Mouse (Mus musculus) forebrain, embryonic 13.5 days (tissue): ENCODE measurements at regions not wholly inside any gene's neighbourhood (a gene's known extent, or its start where the extent isn't known, plus 50 kb on each side); places are given as distances from the start of the nearest gene placed in this dataset.

Source experiments
- ATAC-seq: fragments of 200-750 bp; cut with Nextera tagmentation; 2 replicates; pipeline ENCODE4 v1.8.0; 2017
- H3K27ac ChIP-seq: fragments of 300-500 bp; sonication (generic); 2 replicates; pipeline ENCODE4 v1.5.1; 2015; ENCODE audit warnings: inconsistent platforms, mild to moderate bottlenecking, moderate library complexity
- H3K27me3 ChIP-seq: fragments of 300-500 bp; sonication (generic); 2 replicates; pipeline ENCODE4 v1.6.1; 2015; ENCODE audit warnings: mild to moderate bottlenecking, inconsistent platforms
- H3K36me3 ChIP-seq: fragments of 300-500 bp; sonication (generic); 2 replicates; pipeline ENCODE4 v1.6.1; 2015; ENCODE audit warnings: mild to moderate bottlenecking, inconsistent platforms; ENCODE audit not compliant: poor library complexity, severe bottlenecking
- H3K4me1 ChIP-seq: fragments of 300-500 bp; sonication (generic); 2 replicates; pipeline ENCODE4 v1.6.1; 2015; ENCODE audit warnings: inconsistent platforms
- H3K4me2 ChIP-seq: fragments of 300-500 bp; sonication (generic); 2 replicates; pipeline ENCODE4 v1.6.1; 2015; ENCODE audit warnings: inconsistent platforms, mild to moderate bottlenecking, moderate library complexity
- H3K4me3 ChIP-seq: fragments of 300-500 bp; sonication (generic); 2 replicates; pipeline ENCODE4 v1.5.1; 2015; ENCODE audit warnings: mild to moderate bottlenecking, inconsistent platforms
- H3K9ac ChIP-seq: fragments of 300-500 bp; sonication (generic); 2 replicates; pipeline ENCODE4 v1.6.1; 2015; ENCODE audit warnings: mild to moderate bottlenecking, inconsistent platforms
- H3K9me3 ChIP-seq: fragments of 300-500 bp; sonication (generic); replicated peaks from 2 replicates; pipeline ENCODE4 v1.6.1; 2016; ENCODE audit warnings: inconsistent platforms
- WGBS: fragments of 180-500 bp; shearing (Covaris S2); methylation state at CpG from one replicate; pipeline ENCODE4 v1.1.7; 2015; 5-methylcytosine and 5-hydroxymethylcytosine counted together

DNA sequence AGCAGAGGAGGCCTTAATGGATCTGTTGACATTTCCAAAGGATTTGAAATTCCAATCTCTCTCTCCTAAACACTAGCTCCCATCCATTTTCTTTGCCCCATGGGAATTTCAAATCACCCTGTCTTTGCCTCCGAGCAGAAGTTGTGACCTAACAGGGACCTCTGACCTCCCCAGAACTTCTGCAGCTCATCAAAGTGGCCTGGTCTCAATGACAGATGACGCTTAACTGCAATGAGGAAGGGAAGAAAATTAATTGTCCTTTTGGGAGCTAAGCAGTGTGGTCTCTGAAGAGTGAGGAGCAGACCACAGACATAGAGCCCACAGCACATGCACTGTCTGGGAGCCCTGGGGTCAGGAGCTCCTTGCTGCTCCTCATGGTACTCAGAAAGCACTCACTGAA is 155.3 kb downstream of the Tox3 start:
- H3K4me3 ChIP-seq: no peak overlapping the region
- no peaks in the 10 kb centered on the region for H3K9me3 ChIP-seq
- no peak overlapping the region for H3K4me2 ChIP-seq
- H3K4me1 ChIP-seq: no peaks in the 10 kb centered on the region
- H3K27me3 ChIP-seq: no peaks in the 10 kb centered on the region
- no peaks in the 10 kb centered on the region for H3K36me3 ChIP-seq
- 69% methylated on average over 2 of the region's 2 CpGs for WGBS
- no peak for ATAC-seq
- no peak overlapping the region for H3K27ac ChIP-seq
- H3K9ac ChIP-seq: no peak overlapping the region

DNA sequence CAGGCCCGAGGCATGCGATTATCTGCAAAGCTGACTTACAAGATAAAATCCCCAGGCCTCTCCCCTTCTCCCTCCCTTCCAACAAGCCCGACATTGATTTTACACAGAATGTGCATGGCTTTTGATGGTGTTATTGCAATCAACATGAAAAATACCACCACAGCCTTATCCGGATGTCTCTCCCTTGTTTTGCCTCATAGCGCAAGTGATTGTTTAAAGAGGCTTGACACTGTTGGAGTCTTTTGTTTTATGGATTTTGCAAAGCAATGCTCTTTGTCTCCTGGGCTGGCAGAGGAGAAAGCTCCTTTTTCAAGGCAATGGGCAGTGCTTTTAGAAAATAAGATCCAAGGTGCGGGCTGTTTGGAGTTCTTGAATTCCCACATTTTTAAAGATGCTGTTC is 165.3 kb downstream of the Tox3 start:
- Histone ChIP-seq H3K36me3 (no peaks in the 10 kb centered on the region), H3K27ac (no peak overlapping the region), H3K4me1 (no peaks in the 10 kb centered on the region), H3K4me3 (no peak overlapping the region), H3K9me3 (no peaks in the 10 kb centered on the region), H3K9ac (no peak overlapping the region), H3K27me3 (no peaks in the 10 kb centered on the region), H3K4me2 (no peak overlapping the region)
- WGBS: 25% methylated on average over 6 of the region's 6 CpGs
- no peak for ATAC-seq

DNA sequence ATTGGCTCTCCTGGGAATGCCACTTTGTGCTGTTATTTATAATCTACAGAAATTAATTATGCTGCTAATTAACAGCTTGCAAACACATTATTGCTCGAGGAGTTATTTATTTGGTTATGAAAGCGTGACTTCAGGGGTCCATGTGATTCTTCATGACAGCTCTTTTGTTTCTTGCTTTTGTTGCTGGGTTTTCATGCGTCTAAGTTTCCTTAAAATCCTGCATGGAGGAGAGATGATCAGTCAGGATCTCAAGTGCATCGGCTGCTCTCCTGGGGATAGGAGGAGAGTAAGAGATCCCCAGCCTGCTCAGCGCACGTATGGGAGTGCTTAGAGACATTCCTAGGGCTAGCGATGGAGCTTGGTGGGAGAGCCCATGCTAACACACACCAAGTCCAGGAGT is 171.4 kb downstream of the Tox3 start:
- no peaks in the 10 kb centered on the region for H3K36me3 ChIP-seq
- H3K27me3 ChIP-seq: no peaks in the 10 kb centered on the region
- no peak overlapping the region for H3K27ac ChIP-seq
- no peak overlapping the region for H3K9ac ChIP-seq
- 19% methylated on average over 7 of the region's 7 CpGs for WGBS
- H3K4me2 ChIP-seq: peak overlapping the region; percentile 26
- no peak for ATAC-seq
- H3K4me1 ChIP-seq: peaks cover 16% of the 10 kb centered on the region
- no peaks in the 10 kb centered on the region for H3K9me3 ChIP-seq
- no peak overlapping the region for H3K4me3 ChIP-seq

DNA sequence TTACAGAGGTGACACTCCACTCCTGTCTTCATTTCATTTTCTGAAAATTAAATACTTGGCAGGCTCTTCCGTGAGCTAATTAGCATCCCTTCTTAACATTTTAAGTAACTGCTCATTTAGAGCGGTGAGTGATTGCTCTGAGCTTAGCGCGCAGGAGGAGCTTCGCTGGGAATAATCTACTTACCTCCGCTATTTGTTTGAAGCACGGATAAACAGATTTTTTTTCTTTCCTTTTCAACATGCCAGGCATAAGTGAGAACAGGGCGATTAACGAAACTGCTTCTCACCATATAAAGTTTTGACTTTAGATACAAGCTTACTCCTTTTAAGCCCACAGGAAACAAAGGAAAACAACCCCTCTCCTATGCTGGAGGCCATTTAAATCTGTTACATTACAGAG is 171.8 kb downstream of the Tox3 start:
- H3K4me3 ChIP-seq: no peak overlapping the region
- no peaks in the 10 kb centered on the region for H3K9me3 ChIP-seq
- no peak overlapping the region for H3K27ac ChIP-seq
- H3K4me2 ChIP-seq: peak overlapping the region; percentile 26
- no peak for ATAC-seq
- peaks cover 17% of the 10 kb centered on the region for H3K4me1 ChIP-seq
- H3K9ac ChIP-seq: no peak overlapping the region
- no peaks in the 10 kb centered on the region for H3K27me3 ChIP-seq
- no peaks in the 10 kb centered on the region for H3K36me3 ChIP-seq
- WGBS: 3% methylated on average over 9 of the region's 9 CpGs

DNA sequence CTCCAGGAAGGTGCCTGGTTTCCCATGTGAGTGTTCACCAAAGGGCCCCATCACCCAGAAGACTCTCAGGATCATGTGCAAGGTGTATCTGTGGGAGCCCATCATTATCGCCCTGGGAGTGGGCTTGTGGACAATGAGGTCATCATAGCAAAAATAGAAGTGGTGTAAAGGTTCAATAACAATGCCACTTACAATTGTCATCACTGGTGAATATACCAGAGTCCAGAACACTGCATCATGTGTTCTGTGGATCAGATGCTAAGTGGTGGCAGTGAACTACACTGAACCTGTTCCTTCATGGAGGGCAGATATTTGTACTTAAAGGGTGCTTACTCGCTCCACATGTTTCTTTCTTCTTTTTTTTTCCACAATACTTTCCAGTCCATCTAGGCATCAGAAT is 181.5 kb downstream of the Tox3 start:
- Histone ChIP-seq H3K36me3 (no peaks in the 10 kb centered on the region), H3K4me3 (no peak overlapping the region), H3K27ac (no peak overlapping the region), H3K9me3 (no peaks in the 10 kb centered on the region), H3K9ac (no peak overlapping the region), H3K27me3 (no peaks in the 10 kb centered on the region), H3K4me2 (no peak overlapping the region), H3K4me1 (no peaks in the 10 kb centered on the region)
- ATAC-seq: no peak
- 91% methylated on average over 2 of the region's 2 CpGs for WGBS

DNA sequence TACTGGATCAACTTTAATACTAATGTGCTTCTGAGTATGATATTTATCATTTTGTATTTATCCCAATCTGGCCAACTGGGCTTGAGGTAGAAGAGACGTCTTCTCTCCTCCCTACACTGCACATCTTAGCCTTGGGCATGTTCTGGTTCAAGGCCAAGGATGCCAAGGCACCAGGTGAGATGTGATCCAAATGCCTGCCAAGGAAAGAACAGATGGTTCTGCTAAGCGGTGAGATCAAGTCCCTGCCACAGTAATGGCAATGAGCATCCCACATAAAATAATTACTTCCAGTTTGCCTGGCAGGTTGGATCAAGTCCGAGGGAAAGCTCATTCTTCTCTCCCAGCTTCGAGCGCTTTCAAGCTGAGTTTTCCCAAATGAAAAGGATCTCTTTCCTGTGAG is 196.7 kb downstream of the Tox3 start:
- Histone ChIP-seq H3K9ac (no peak overlapping the region), H3K27me3 (no peaks in the 10 kb centered on the region), H3K4me3 (no peak overlapping the region), H3K4me2 (no peak overlapping the region), H3K9me3 (no peaks in the 10 kb centered on the region), H3K27ac (no peak overlapping the region), H3K4me1 (peaks cover 7% of the 10 kb centered on the region), H3K36me3 (no peaks in the 10 kb centered on the region)
- no peak for ATAC-seq
- 83% methylated on average over 5 of the region's 5 CpGs for WGBS

DNA sequence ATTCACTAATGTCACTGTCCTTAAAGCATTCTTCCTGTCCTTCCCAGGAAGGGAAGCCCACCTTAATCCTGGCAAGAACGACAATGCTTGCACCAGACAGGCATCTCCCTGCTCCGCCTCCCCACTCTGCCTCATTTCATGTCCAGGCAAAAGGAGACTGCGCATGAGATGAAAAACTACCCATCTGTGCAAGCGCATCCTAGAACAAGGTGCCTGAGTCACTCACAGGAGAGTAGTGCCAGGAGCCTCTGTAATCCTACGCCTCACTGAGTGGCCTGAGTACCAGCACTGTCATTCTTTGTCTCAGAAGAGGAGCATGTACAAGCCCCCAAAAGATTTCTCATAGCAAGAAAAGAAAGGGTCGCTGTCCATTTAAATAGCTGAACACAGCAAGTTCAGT is 198.2 kb downstream of the Tox3 start:
- Histone ChIP-seq H3K4me3 (no peak overlapping the region), H3K27me3 (no peaks in the 10 kb centered on the region), H3K9ac (no peak overlapping the region), H3K9me3 (no peaks in the 10 kb centered on the region), H3K4me1 (peaks cover 7% of the 10 kb centered on the region), H3K36me3 (no peaks in the 10 kb centered on the region), H3K4me2 (no peak overlapping the region), H3K27ac (no peak overlapping the region)
- ATAC-seq: no peak
- 49% methylated on average over 6 of the region's 6 CpGs for WGBS

DNA sequence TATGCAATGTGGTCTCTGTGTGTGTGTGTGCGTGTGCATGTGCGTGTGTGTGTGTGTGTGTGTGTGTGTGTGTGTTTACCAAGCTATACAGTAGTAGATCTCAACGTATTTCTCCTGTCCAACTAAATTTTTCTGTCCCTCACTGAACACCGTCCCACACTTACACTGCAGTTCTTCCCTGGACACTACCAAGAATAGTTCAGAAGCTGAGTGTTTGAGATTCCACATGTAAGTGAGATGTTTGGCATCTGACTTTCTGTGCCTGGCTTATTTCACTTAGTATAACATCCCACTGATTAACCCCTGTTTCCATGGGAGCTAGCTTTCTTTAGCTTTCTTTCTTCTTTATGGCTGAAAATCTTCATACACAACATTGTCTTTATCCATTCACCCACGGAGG is 213.5 kb downstream of the Tox3 start:
- H3K4me2 ChIP-seq: no peak overlapping the region
- no peak overlapping the region for H3K9ac ChIP-seq
- H3K4me1 ChIP-seq: no peaks in the 10 kb centered on the region
- 82% methylated on average over 5 of the region's 5 CpGs for WGBS
- no peak for ATAC-seq
- no peaks in the 10 kb centered on the region for H3K27me3 ChIP-seq
- no peaks in the 10 kb centered on the region for H3K9me3 ChIP-seq
- no peaks in the 10 kb centered on the region for H3K36me3 ChIP-seq
- H3K4me3 ChIP-seq: no peak overlapping the region
- H3K27ac ChIP-seq: no peak overlapping the region

DNA sequence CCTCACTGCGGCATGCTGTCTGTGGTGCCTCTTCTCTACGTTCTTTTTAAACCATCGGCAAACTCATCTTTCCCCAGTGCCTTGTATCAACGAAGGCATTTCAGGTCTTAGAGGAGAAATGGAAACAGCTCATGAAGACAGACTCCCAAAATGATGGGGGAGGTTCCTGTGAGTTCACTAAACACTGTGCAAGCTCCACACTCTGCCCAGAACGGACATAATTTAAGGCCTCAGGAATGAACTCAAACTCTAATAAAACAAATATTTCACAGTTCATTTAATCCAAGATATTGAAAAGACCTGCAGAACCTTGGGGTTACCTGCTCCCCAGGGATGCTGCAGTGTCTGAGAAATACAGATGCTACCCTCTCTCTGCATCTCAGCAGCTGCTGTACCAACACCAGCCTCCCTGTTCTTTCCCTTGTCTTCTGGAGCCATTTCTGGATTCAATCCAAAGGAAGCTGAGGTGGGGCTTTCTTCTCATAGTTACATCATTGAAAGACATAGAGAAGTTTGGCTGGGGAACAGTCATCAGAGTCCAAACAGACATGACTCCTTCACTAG is 217.4 kb downstream of the Tox3 start:
- Histone ChIP-seq H3K27ac (no peak overlapping the region), H3K36me3 (no peaks in the 10 kb centered on the region), H3K4me3 (no peak overlapping the region), H3K4me2 (no peak overlapping the region), H3K4me1 (no peaks in the 10 kb centered on the region), H3K9me3 (no peaks in the 10 kb centered on the region), H3K9ac (no peak overlapping the region), H3K27me3 (no peaks in the 10 kb centered on the region)
- no peak for ATAC-seq
- WGBS: 83% methylated on average over 5 of the region's 5 CpGs

DNA sequence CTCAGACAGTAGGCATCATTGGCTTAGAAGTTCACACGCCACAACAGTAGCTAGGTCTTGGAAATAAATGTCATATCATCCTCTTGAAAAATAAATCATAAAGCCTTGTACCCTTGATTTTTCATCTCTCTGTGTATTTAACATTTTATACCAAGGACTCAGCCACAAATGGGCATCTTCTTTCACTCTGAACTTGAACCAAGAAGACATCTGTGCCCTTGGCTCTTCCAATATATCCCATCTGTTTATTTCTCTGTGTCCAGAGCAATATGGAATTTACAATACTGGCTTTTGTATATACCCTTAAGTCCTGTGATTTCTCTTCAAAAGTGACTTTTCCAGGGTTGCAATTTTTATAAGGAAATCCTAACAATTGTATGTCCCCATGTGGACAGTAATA is 222.7 kb downstream of the Tox3 start:
- no peaks in the 10 kb centered on the region for H3K9me3 ChIP-seq
- H3K27ac ChIP-seq: no peak overlapping the region
- no peaks in the 10 kb centered on the region for H3K27me3 ChIP-seq
- no peak for ATAC-seq
- H3K36me3 ChIP-seq: no peaks in the 10 kb centered on the region
- H3K4me1 ChIP-seq: no peaks in the 10 kb centered on the region; the same call in 1 of the 2 replicates
- no peak overlapping the region for H3K4me2 ChIP-seq
- no peak overlapping the region for H3K9ac ChIP-seq
- 89% methylated on average over 1 of the region's 1 CpGs for WGBS
- no peak overlapping the region for H3K4me3 ChIP-seq

DNA sequence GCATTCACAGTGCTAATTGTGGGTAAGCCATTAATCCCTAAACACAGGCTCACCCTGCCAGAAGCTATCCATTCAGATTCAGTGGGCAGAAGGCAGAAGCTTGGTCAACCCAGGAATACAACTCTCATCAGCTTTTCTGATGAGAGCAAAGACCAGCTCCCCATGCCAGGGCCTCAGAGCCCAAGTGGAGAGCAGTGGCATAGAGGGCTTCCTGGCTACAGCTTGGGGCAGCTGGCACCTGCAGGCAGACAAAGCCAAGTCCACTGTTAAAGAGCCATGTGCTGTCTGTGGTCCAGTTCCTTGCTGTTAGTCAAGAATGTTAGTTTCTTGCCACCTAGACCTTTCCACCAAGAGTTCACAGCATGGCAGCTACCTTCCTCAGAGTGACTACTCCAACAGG is 225.0 kb downstream of the Tox3 start:
- Histone ChIP-seq H3K36me3 (no peaks in the 10 kb centered on the region), H3K27me3 (no peaks in the 10 kb centered on the region), H3K9me3 (no peaks in the 10 kb centered on the region), H3K9ac (no peak overlapping the region), H3K4me1 (no peaks in the 10 kb centered on the region; the same call in 1 of the 2 replicates), H3K27ac (no peak overlapping the region), H3K4me2 (no peak overlapping the region), H3K4me3 (no peak overlapping the region)
- no peak for ATAC-seq

DNA sequence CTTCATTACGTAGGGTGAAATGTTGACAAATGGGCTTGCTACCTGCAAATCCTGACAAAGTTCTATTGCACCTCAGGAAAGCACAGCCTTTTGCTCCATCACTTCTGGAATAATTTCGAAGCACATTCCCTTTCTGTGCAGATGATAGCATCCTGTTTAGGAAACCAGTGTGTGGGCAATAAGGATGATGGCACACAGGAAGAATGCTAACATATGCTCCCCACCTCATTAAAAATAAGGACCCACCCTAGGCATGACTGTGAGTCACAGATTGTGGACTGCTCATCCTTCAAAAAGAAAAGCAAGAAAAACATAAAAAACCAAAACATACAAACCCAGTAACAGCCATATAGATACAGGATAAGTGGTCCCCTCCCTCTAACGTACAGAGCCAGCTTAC is 226.2 kb downstream of the Tox3 start:
- Histone ChIP-seq H3K27ac (no peak overlapping the region), H3K9ac (no peak overlapping the region), H3K9me3 (no peaks in the 10 kb centered on the region), H3K4me3 (no peak overlapping the region), H3K4me1 (no peaks in the 10 kb centered on the region; the same call in 1 of the 2 replicates), H3K27me3 (no peaks in the 10 kb centered on the region), H3K36me3 (no peaks in the 10 kb centered on the region), H3K4me2 (no peak overlapping the region)
- 80% methylated on average over 3 of the region's 3 CpGs for WGBS
- no peak for ATAC-seq

DNA sequence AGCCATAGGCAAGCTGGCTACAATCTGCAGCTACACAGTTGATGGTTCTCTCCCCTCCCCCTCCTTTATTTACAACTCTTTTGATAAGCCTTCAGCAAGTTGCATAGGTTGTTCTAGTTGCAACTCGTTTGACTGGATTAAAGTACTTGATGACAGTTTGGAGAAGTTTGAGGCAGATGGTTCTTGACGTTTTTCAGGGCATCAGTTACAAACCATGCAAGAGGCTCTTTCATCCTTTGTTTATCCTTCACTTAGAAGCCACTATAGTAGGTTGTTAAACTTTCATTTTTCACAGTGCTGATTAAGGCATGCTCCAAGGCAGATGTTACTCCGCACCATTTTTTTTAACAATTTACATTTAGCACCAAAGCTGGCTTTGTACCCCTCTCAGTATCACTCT is 227.1 kb downstream of the Tox3 start:
- no peak overlapping the region for H3K4me3 ChIP-seq
- no peaks in the 10 kb centered on the region for H3K27me3 ChIP-seq
- no peak for ATAC-seq
- no peaks in the 10 kb centered on the region; the same call in 1 of the 2 replicates for H3K4me1 ChIP-seq
- H3K9me3 ChIP-seq: no peaks in the 10 kb centered on the region
- 24% methylated on average over 3 of the region's 3 CpGs for WGBS
- no peak overlapping the region for H3K9ac ChIP-seq
- H3K27ac ChIP-seq: no peak overlapping the region
- no peak overlapping the region for H3K4me2 ChIP-seq
- no peaks in the 10 kb centered on the region for H3K36me3 ChIP-seq
